Mouse (Mus musculus) heart, embryonic 12.5 days (tissue): ENCODE results near the gene Serpinb6a. TPM values are rescaled to one million over a fixed set of nuclear protein-coding genes. Genes with fewer than 3 reads are reported as not detected.

Experiments
- ATAC-seq: fragments of 200-750 bp; cut with Nextera tagmentation; 2 replicates; pipeline ENCODE4 v1.8.0; 2017; ENCODE audit warnings: moderate TSS enrichment, moderate library complexity; ENCODE audit not compliant: insufficient number of reproducible peaks, low FRiP score
- H3K27ac ChIP-seq: fragments of 300-500 bp; sonication (generic); 2 replicates; pipeline ENCODE4 v1.5.1; 2016; ENCODE audit warnings: mild to moderate bottlenecking, moderate library complexity; ENCODE audit not compliant: poor library complexity, severe bottlenecking
- H3K27me3 ChIP-seq: fragments of 300-500 bp; sonication (generic); replicated peaks from 2 replicates; pipeline ENCODE4 v1.6.1; 2016; ENCODE audit warnings: mild to moderate bottlenecking, moderate library complexity
- H3K36me3 ChIP-seq: fragments of 300-500 bp; sonication (generic); 2 replicates; pipeline ENCODE4 v1.6.1; 2016; ENCODE audit warnings: mild to moderate bottlenecking, moderate library complexity
- H3K4me1 ChIP-seq: fragments of 300-500 bp; sonication (generic); replicated peaks from 2 replicates; pipeline ENCODE4 v1.6.1; 2016; ENCODE audit warnings: mild to moderate bottlenecking
- H3K4me2 ChIP-seq: fragments of 300-500 bp; sonication (generic); 2 replicates; pipeline ENCODE4 v1.6.1; 2016; ENCODE audit warnings: mild to moderate bottlenecking, moderate library complexity
- H3K4me3 ChIP-seq: fragments of 300-500 bp; sonication (generic); 2 replicates; pipeline ENCODE4 v1.5.1; 2016; ENCODE audit warnings: mild to moderate bottlenecking
- H3K9ac ChIP-seq: fragments of 300-500 bp; sonication (generic); 2 replicates; pipeline ENCODE4 v1.6.1; 2016; ENCODE audit warnings: mild to moderate bottlenecking, moderate library complexity
- H3K9me3 ChIP-seq: fragments of 300-500 bp; sonication (generic); replicated peaks from 2 replicates; pipeline ENCODE4 v1.6.1; 2016; ENCODE audit warnings: mild to moderate bottlenecking, moderate library complexity
- WGBS: fragments of 180-500 bp; shearing (Covaris S2); methylation state at CpG from one replicate; pipeline ENCODE4 v1.1.7; 2016; 5-methylcytosine and 5-hydroxymethylcytosine counted together
- polyA plus RNA-seq: library from polyadenylated mRNA; unstranded; fragments of >200 nt; fragmentation: Nextera tagmentation; extraction: Ambion mirVana; gene quantifications from 2 replicates; pipeline ENCODE4 v1.2.1, GENCODE M21; 2016

Serpinb6a gene
- 46.5 and 47.8 TPM in 2 replicates for polyA plus RNA-seq

- Histone ChIP-seq H3K4me1 (peaks cover 4% of the 10 kb centered on the region), H3K4me2 (peak within 1 kb of the TSS; percentile 94), H3K9ac (peak within 1 kb of the TSS; percentile 94), H3K36me3 (no peaks in the 10 kb centered on the region), H3K9me3 (no peaks in the 10 kb centered on the region), H3K27ac (peak within 1 kb of the TSS; percentile 91), H3K27me3 (no peaks in the 10 kb centered on the region), H3K4me3 (peak within 1 kb of the TSS; percentile 95)
- peak; percentile 97 for ATAC-seq
- under 1% methylated on average over 86 of the region's 92 CpGs for WGBS
Measured at GRCm38 (mm10) chr13:34002058-34003006, at the start of gene Serpinb6a, which contains the start of gene Ripk1. Gene Serpinb6a (minus strand): TSS chr13:34002794. Gene Ripk1 (plus strand): TSS chr13:34002363.

- no peak overlapping the region for H3K27ac ChIP-seq
- no peak for ATAC-seq
- H3K27me3 ChIP-seq, result no peaks in the 10 kb centered on the region
- WGBS, result 94% methylated on average over 3 of the region's 3 CpGs
- H3K4me2 ChIP-seq, result no peak overlapping the region
- no peak overlapping the region for H3K9ac ChIP-seq
- no peak overlapping the region for H3K4me3 ChIP-seq
- H3K36me3 ChIP-seq, result peaks cover 66% of the 10 kb centered on the region
- H3K9me3 ChIP-seq, result no peaks in the 10 kb centered on the region
- no peaks in the 10 kb centered on the region for H3K4me1 ChIP-seq
Measured at GRCm38 (mm10) chr13:34051692-34052091, 49.1 kb upstream of the Serpinb6a start.

GRCm38 (mm10) chr13:34050479-34050878, 47.9 kb upstream of the Serpinb6a start:
- ATAC-seq, result no peak
- Histone ChIP-seq H3K27ac (no peak overlapping the region), H3K27me3 (no peaks in the 10 kb centered on the region), H3K4me2 (no peak overlapping the region), H3K4me3 (no peak overlapping the region), H3K9ac (no peak overlapping the region), H3K36me3 (peaks cover 58% of the 10 kb centered on the region), H3K4me1 (no peaks in the 10 kb centered on the region), H3K9me3 (no peaks in the 10 kb centered on the region)
- 87% methylated on average over 8 of the region's 8 CpGs for WGBS

- no peak for ATAC-seq
- WGBS, result 83% methylated on average over 3 of the region's 3 CpGs
- H3K36me3 ChIP-seq, result peaks cover 46% of the 10 kb centered on the region
- no peaks in the 10 kb centered on the region for H3K27me3 ChIP-seq
- no peak overlapping the region for H3K9ac ChIP-seq
- H3K4me1 ChIP-seq, result 0 out of 2 replicates have a peak, but pooled peaks cover 3% of the 10 kb centered on the region
- no peaks in the 10 kb centered on the region for H3K9me3 ChIP-seq
- no peak overlapping the region for H3K4me3 ChIP-seq
- H3K4me2 ChIP-seq, result no peak overlapping the region
- H3K27ac ChIP-seq, result no peak overlapping the region
Measured at GRCm38 (mm10) chr13:34047526-34047925, 44.9 kb upstream of the Serpinb6a start.

GRCm38 (mm10) chr13:34046421-34047012, 43.9 kb upstream of the Serpinb6a start:
- H3K27me3 ChIP-seq, result no peaks in the 10 kb centered on the region
- H3K4me2 ChIP-seq, result no peak overlapping the region
- no peak overlapping the region for H3K4me3 ChIP-seq
- H3K4me1 ChIP-seq, result 0 out of 2 replicates have a peak, but pooled peaks cover 3% of the 10 kb centered on the region
- WGBS, result 43% methylated on average over 11 of the region's 11 CpGs
- no peak overlapping the region for H3K9ac ChIP-seq
- no peaks in the 10 kb centered on the region for H3K9me3 ChIP-seq
- peaks cover 44% of the 10 kb centered on the region for H3K36me3 ChIP-seq
- H3K27ac ChIP-seq, result no peak overlapping the region
- peak; percentile 69; the same call in 1 of the 2 replicates for ATAC-seq

- Histone ChIP-seq H3K27me3 (no peaks in the 10 kb centered on the region), H3K36me3 (peaks cover 40% of the 10 kb centered on the region), H3K4me1 (0 out of 2 replicates have a peak, but pooled peaks cover 3% of the 10 kb centered on the region), H3K27ac (no peak overlapping the region), H3K4me3 (no peak overlapping the region), H3K4me2 (no peak overlapping the region), H3K9me3 (no peaks in the 10 kb centered on the region), H3K9ac (no peak overlapping the region)
- ATAC-seq, result no peak
- 63% methylated on average over 5 of the region's 5 CpGs for WGBS
Measured at GRCm38 (mm10) chr13:34045511-34046249, 43.1 kb upstream of the Serpinb6a start.

- H3K9ac ChIP-seq, result no peak overlapping the region
- H3K4me3 ChIP-seq, result no peak overlapping the region
- H3K4me1 ChIP-seq, result peaks cover 4% of the 10 kb centered on the region; the same call in 1 of the 2 replicates
- H3K27ac ChIP-seq, result no peak overlapping the region
- ATAC-seq, result no peak
- WGBS, result 59% methylated on average over 7 of the region's 7 CpGs
- H3K27me3 ChIP-seq, result no peaks in the 10 kb centered on the region
- H3K9me3 ChIP-seq, result 0 out of 2 replicates have a peak, but pooled peaks cover 2% of the 10 kb centered on the region
- no peak overlapping the region for H3K4me2 ChIP-seq
- H3K36me3 ChIP-seq, result peaks cover 33% of the 10 kb centered on the region
Measured at GRCm38 (mm10) chr13:34043716-34044393, 41.3 kb upstream of the Serpinb6a start.

GRCm38 (mm10) chr13:34040091-34040490, 37.5 kb upstream of the Serpinb6a start:
- Histone ChIP-seq H3K4me1 (peaks cover 21% of the 10 kb centered on the region; the same call in 1 of the 2 replicates), H3K27ac (no peak overlapping the region), H3K4me3 (no peak overlapping the region), H3K36me3 (peaks cover 16% of the 10 kb centered on the region; the same call in 1 of the 2 replicates), H3K9me3 (0 out of 2 replicates have a peak, but pooled peaks cover 2% of the 10 kb centered on the region), H3K27me3 (no peaks in the 10 kb centered on the region), H3K4me2 (no peak overlapping the region), H3K9ac (no peak overlapping the region)
- ATAC-seq, result no peak
- WGBS, result 89% methylated on average over 3 of the region's 3 CpGs

- Histone ChIP-seq H3K27me3 (no peaks in the 10 kb centered on the region), H3K27ac (no peak overlapping the region), H3K36me3 (peaks cover 11% of the 10 kb centered on the region), H3K4me2 (peak overlapping the region; percentile 44; the same call in 1 of the 2 replicates), H3K4me1 (peaks cover 20% of the 10 kb centered on the region; the same call in 1 of the 2 replicates), H3K9me3 (0 out of 2 replicates have a peak, but pooled peaks cover 2% of the 10 kb centered on the region), H3K4me3 (no peak overlapping the region), H3K9ac (no peak overlapping the region)
- WGBS, result 58% methylated on average over 8 of the region's 8 CpGs
- no peak for ATAC-seq
Measured at GRCm38 (mm10) chr13:34038901-34039341, 36.3 kb upstream of the Serpinb6a start.

- Histone ChIP-seq H3K4me2 (peak overlapping the region; percentile 75), H3K4me3 (peak overlapping the region; percentile 84), H3K4me1 (peaks cover 18% of the 10 kb centered on the region; the same call in 1 of the 2 replicates), H3K9me3 (0 out of 2 replicates have a peak, but pooled peaks cover 2% of the 10 kb centered on the region), H3K27ac (peak overlapping the region; percentile 81), H3K36me3 (peaks cover 19% of the 10 kb centered on the region), H3K9ac (peak overlapping the region; percentile 94), H3K27me3 (no peaks in the 10 kb centered on the region)
- ATAC-seq, result no peak
- WGBS, result 41% methylated on average over 5 of the region's 5 CpGs
Measured at GRCm38 (mm10) chr13:34038056-34038432, 35.5 kb upstream of the Serpinb6a start.
